Mouse (Mus musculus) midbrain, embryonic 12.5 days (tissue): ENCODE measurements around the gene Dcaf6. TPM values are rescaled to one million over a fixed set of nuclear protein-coding genes. Genes with fewer than 3 reads are reported as not detected.
A peak's percentile ranks its signal among the peaks of the same experiment; 100 is the strongest.

Experiments used
- ATAC-seq: fragments of 200-750 bp; cut with Nextera tagmentation; 2 replicates; pipeline ENCODE4 v1.8.0; 2017; ENCODE audit warnings: low read depth, moderate TSS enrichment, moderate library complexity; ENCODE audit not compliant: low FRiP score
- H3K27ac ChIP-seq: fragments of 300-500 bp; sonication (generic); replicated peaks from 2 replicates; pipeline ENCODE4 v1.5.1; 2016; ENCODE audit warnings: mild to moderate bottlenecking
- H3K27me3 ChIP-seq: fragments of 300-500 bp; sonication (generic); 2 replicates; pipeline ENCODE4 v1.6.1; 2016; ENCODE audit warnings: mild to moderate bottlenecking
- H3K36me3 ChIP-seq: fragments of 300-500 bp; sonication (generic); 2 replicates; pipeline ENCODE4 v1.6.1; 2016
- H3K4me1 ChIP-seq: fragments of 300-500 bp; sonication (generic); 2 replicates; pipeline ENCODE4 v1.6.1; 2016
- H3K4me2 ChIP-seq: fragments of 300-500 bp; sonication (generic); replicated peaks from 2 replicates; pipeline ENCODE4 v1.6.1; 2016; ENCODE audit warnings: mild to moderate bottlenecking, moderate library complexity
- H3K4me3 ChIP-seq: fragments of 300-500 bp; sonication (generic); 2 replicates; pipeline ENCODE4 v1.5.1; 2016; ENCODE audit warnings: mild to moderate bottlenecking
- H3K9ac ChIP-seq: fragments of 300-500 bp; sonication (generic); replicated peaks from 2 replicates; pipeline ENCODE4 v1.6.1; 2016; ENCODE audit warnings: mild to moderate bottlenecking, moderate library complexity
- H3K9me3 ChIP-seq: fragments of 300-500 bp; sonication (generic); 2 replicates; pipeline ENCODE4 v1.6.1; 2016; ENCODE audit warnings: mild to moderate bottlenecking
- WGBS: fragments of 180-500 bp; shearing (Covaris S2); methylation state at CpG from one replicate; pipeline ENCODE4 v1.1.7; 2016; 5-methylcytosine and 5-hydroxymethylcytosine counted together
- polyA plus RNA-seq: library from polyadenylated mRNA; unstranded; fragments of >200 nt; fragmentation: Nextera tagmentation; extraction: Ambion mirVana; gene quantifications from 2 replicates; pipeline ENCODE4 v1.2.1, GENCODE M21; 2016

Gene Dcaf6
- polyA plus RNA-seq, 1 experiment from 2014 or later: 10.6 TPM

DNA sequence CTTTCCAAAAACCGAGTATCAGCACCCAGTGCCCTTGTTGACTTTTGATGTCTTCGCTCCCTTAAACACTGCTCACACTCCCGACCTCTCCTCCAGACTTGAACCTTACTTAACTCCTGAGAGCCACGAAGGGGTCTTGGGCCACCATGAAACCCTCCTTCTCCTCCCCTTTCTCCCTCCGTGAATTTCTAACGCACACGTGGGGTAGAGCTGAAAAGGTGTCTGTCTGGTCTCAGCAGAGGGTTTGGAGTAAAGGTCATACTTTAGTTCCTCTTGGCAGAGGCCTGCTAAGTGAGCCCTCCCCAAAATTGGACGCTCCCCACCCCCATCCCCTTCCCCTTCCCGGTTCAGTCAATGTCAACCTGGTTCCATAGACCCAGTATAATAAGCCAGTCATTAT, 1.4 kb upstream of the Dcaf6 start:
- ATAC-seq: no peak
- peaks cover 8% of the 10 kb centered on the region for H3K4me1 ChIP-seq
- WGBS: 3% methylated on average over 9 of the region's 9 CpGs
- H3K9me3 ChIP-seq: no peaks in the 10 kb centered on the region
- no peaks in the 10 kb centered on the region for H3K36me3 ChIP-seq
- H3K4me2 ChIP-seq: peak overlapping the region; percentile 63
- H3K27me3 ChIP-seq: no peaks in the 10 kb centered on the region
- H3K4me3 ChIP-seq: peak overlapping the region; percentile 96
- H3K27ac ChIP-seq: peak overlapping the region; percentile 78; the same call in 1 of the 2 replicates
- H3K9ac ChIP-seq: peak overlapping the region; percentile 80

GRCm38 (mm10) chr1:165460801-165461377, 614 bp upstream of the Dcaf6 start:
- peak; percentile 97 for ATAC-seq
- peak overlapping the region; percentile 87 for H3K9ac ChIP-seq
- WGBS: under 1% methylated on average over 41 of the region's 41 CpGs
- H3K27ac ChIP-seq: peak overlapping the region; percentile 83
- H3K4me3 ChIP-seq: peak overlapping the region; percentile 96
- peak overlapping the region; percentile 81 for H3K4me2 ChIP-seq
- no peaks in the 10 kb centered on the region for H3K36me3 ChIP-seq
- H3K27me3 ChIP-seq: no peaks in the 10 kb centered on the region
- H3K4me1 ChIP-seq: peaks cover 8% of the 10 kb centered on the region
- H3K9me3 ChIP-seq: no peaks in the 10 kb centered on the region

- H3K4me2 ChIP-seq: peak overlapping the region; percentile 81
- no peaks in the 10 kb centered on the region for H3K27me3 ChIP-seq
- ATAC-seq: no peak
- H3K36me3 ChIP-seq: no peaks in the 10 kb centered on the region
- H3K4me3 ChIP-seq: peak overlapping the region; percentile 96
- H3K9me3 ChIP-seq: no peaks in the 10 kb centered on the region
- H3K4me1 ChIP-seq: peaks cover 8% of the 10 kb centered on the region
- peak overlapping the region; percentile 87 for H3K9ac ChIP-seq
- WGBS: under 1% methylated on average over 58 of the region's 60 CpGs
- peak overlapping the region; percentile 83 for H3K27ac ChIP-seq
Observed at GRCm38 (mm10) chr1:165459503-165460181, 633 bp downstream of the Dcaf6 start.

DNA sequence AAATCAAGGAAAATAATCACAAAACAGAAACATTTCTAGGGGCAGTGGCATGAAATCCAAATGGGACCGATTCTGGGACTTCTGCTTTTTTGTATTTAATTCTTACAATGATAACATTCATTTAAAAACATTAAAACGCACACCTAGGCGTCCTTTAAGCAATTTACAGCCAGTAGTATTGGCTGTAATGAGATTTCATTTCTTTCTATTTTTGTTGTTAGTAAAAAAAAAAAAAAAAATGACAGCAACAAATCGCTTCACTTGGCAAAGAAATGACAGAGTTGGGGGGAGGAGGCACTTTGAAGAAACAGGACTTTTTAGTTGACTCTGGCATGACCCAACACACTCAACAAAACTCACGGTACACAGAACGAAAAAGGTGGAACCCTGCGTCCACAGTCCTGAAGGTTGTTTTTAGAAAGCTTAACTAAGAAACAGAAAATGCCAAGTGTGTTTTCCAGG, 1.2 kb downstream of the Dcaf6 start:
- Histone ChIP-seq H3K4me1 (peaks cover 8% of the 10 kb centered on the region), H3K9ac (peak overlapping the region; percentile 87), H3K4me3 (peak overlapping the region; percentile 96), H3K27me3 (no peaks in the 10 kb centered on the region), H3K27ac (no peak overlapping the region), H3K4me2 (peak overlapping the region; percentile 81), H3K9me3 (no peaks in the 10 kb centered on the region), H3K36me3 (no peaks in the 10 kb centered on the region)
- ATAC-seq: no peak
- 23% methylated on average over 7 of the region's 7 CpGs for WGBS

DNA sequence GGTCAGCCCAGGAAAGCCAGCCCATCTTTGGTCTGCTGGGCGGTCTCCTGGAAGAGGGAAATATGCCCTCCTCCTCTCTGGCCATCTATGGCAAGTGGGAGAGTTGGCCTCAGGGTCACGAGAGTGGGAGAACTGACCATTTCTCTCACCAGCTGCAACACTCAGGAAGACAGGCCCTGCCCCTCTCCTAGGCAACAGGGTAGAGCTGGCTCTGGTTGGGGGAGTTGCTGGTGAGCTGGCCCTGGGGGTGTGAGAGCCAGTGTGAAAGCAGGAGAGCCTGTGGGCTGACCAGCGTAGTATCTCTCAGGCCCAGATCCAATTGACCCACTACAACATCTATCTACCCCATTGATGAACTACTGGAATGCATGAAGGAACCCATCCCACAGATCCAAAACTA, 18.6 kb downstream of the Dcaf6 start:
- Histone ChIP-seq H3K4me3 (no peak overlapping the region), H3K36me3 (no peaks in the 10 kb centered on the region), H3K27me3 (no peaks in the 10 kb centered on the region), H3K27ac (no peak overlapping the region), H3K4me2 (no peak overlapping the region), H3K4me1 (no peaks in the 10 kb centered on the region), H3K9me3 (no peaks in the 10 kb centered on the region), H3K9ac (no peak overlapping the region)
- WGBS: 92% methylated on average over 3 of the region's 3 CpGs
- no peak for ATAC-seq

DNA sequence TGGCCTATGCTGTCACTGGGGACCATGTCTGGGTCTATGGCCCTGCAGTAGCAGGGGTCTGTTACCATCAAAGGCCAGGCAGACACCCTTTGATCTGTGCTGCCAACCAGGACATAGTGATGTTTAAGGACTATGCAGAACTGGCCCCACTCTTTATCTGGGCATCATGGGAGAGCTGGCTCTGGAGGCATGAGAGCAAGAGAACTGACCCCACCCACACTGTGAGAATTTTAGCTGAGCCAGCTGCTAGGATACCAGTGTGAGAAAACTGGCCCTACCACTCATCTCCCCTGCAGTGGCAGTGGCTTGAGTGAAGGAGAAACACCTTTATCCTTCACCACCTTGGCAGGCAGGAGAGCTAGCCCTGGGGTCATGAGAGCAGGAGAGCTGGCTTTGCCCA, 19.1 kb downstream of the Dcaf6 start:
- H3K4me1 ChIP-seq: no peaks in the 10 kb centered on the region
- H3K27me3 ChIP-seq: no peaks in the 10 kb centered on the region
- ATAC-seq: no peak
- no peak overlapping the region for H3K27ac ChIP-seq
- H3K4me3 ChIP-seq: no peak overlapping the region
- H3K9me3 ChIP-seq: no peaks in the 10 kb centered on the region
- H3K9ac ChIP-seq: no peak overlapping the region
- H3K36me3 ChIP-seq: no peaks in the 10 kb centered on the region
- no peak overlapping the region for H3K4me2 ChIP-seq

DNA sequence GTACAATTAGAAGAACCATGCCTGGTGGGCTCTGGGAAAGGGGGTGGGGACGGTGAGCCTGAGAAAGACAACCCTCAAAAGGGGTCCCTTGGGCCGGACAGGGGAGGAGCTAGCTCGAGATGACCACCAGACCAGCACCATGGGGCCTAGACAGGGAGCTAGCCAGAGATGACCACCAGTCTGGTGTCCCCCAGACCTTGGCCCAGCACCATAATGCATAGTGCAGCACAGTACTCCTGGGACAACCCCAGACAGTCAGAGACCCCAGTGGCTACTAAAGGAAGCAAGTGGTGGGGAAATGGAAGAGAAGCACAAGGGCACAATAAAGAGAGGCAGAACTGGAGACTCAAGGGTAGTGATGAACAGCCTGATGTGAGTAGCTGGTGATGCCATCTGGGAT, 19.5 kb downstream of the Dcaf6 start:
- H3K9me3 ChIP-seq: no peaks in the 10 kb centered on the region
- no peak overlapping the region for H3K4me2 ChIP-seq
- ATAC-seq: no peak
- H3K27ac ChIP-seq: no peak overlapping the region
- no peak overlapping the region for H3K9ac ChIP-seq
- 86% methylated on average over 3 of the region's 3 CpGs for WGBS
- H3K4me1 ChIP-seq: no peaks in the 10 kb centered on the region
- no peaks in the 10 kb centered on the region for H3K27me3 ChIP-seq
- no peaks in the 10 kb centered on the region for H3K36me3 ChIP-seq
- no peak overlapping the region for H3K4me3 ChIP-seq

GRCm38 (mm10) chr1:165438289-165439021, 21.8 kb downstream of the Dcaf6 start:
- Histone ChIP-seq H3K27ac (no peak overlapping the region), H3K4me3 (no peak overlapping the region), H3K36me3 (no peaks in the 10 kb centered on the region), H3K9me3 (no peaks in the 10 kb centered on the region), H3K4me2 (no peak overlapping the region), H3K4me1 (no peaks in the 10 kb centered on the region), H3K27me3 (no peaks in the 10 kb centered on the region), H3K9ac (no peak overlapping the region)
- 89% methylated on average over 1 of the region's 1 CpGs for WGBS
- no peak for ATAC-seq

GRCm38 (mm10) chr1:165432883-165433282, 27.4 kb downstream of the Dcaf6 start:
- no peak for ATAC-seq
- WGBS: 87% methylated on average over 1 of the region's 1 CpGs
- H3K4me3 ChIP-seq: no peak overlapping the region

DNA sequence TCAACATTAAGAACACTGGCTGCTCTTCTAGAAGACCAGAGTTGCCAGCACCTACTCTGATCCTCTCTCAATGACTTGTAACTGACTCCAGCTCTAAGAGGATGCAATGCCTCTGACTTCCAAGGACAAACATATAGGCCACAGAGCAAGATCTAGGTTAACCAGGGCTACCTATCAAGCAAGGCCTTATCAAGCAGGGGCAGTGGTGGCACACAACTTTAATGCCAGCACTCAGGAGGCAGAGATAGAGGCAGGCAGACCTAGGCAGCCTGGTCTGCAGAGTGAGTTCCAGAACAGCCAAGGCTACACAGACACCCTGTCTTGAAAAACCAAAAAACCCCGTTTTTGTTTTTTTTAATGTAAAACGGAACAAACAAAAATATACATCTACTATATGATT, 34.0 kb downstream of the Dcaf6 start:
- ATAC-seq: no peak
- H3K9me3 ChIP-seq: no peaks in the 10 kb centered on the region

More at GRCm38 (mm10) chr1:165432883-165433282, 27.4 kb downstream of the Dcaf6 start:
- Histone ChIP-seq H3K27me3 (no peaks in the 10 kb centered on the region), H3K9me3 (no peaks in the 10 kb centered on the region), H3K4me1 (no peaks in the 10 kb centered on the region), H3K4me2 (no peak overlapping the region), H3K36me3 (no peaks in the 10 kb centered on the region), H3K9ac (no peak overlapping the region), H3K27ac (no peak overlapping the region)

GRCm38 (mm10) chr1:165421357-165421915, 38.8 kb downstream of the Dcaf6 start:
- Histone ChIP-seq H3K9ac (no peak overlapping the region), H3K4me3 (no peak overlapping the region), H3K27ac (no peak overlapping the region), H3K36me3 (no peaks in the 10 kb centered on the region), H3K27me3 (no peaks in the 10 kb centered on the region), H3K4me1 (no peaks in the 10 kb centered on the region), H3K9me3 (no peaks in the 10 kb centered on the region), H3K4me2 (no peak overlapping the region)
- no peak for ATAC-seq
- WGBS: 66% methylated on average over 7 of the region's 7 CpGs

More for the DNA sequence above, 34.0 kb downstream of the Dcaf6 start:
- no peak overlapping the region for H3K4me2 ChIP-seq
- no peaks in the 10 kb centered on the region for H3K4me1 ChIP-seq
- H3K27me3 ChIP-seq: no peaks in the 10 kb centered on the region
- H3K9ac ChIP-seq: no peak overlapping the region
- no peak overlapping the region for H3K4me3 ChIP-seq
- no peaks in the 10 kb centered on the region for H3K36me3 ChIP-seq
- H3K27ac ChIP-seq: no peak overlapping the region
- 93% methylated on average over 2 of the region's 2 CpGs for WGBS

GRCm38 (mm10) chr1:165396401-165396805, 63.9 kb downstream of the Dcaf6 start:
- no peak overlapping the region for H3K27ac ChIP-seq
- no peaks in the 10 kb centered on the region for H3K4me1 ChIP-seq
- no peaks in the 10 kb centered on the region for H3K27me3 ChIP-seq
- ATAC-seq: no peak
- no peaks in the 10 kb centered on the region for H3K9me3 ChIP-seq
- no peak overlapping the region for H3K4me2 ChIP-seq
- no peak overlapping the region for H3K9ac ChIP-seq
- WGBS: 89% methylated on average over 2 of the region's 2 CpGs
- no peak overlapping the region for H3K4me3 ChIP-seq
- no peaks in the 10 kb centered on the region for H3K36me3 ChIP-seq
